Mouse (Mus musculus): ENCODE data around the gene Ptgfr.

GRCm38 (mm10) chr3:151835831-151836230, 1.6 kb downstream of the Ptgfr start:
- TF ChIP-seq POLR2A (IDR thresholded peaks at IDR 0.05; ENCODE audit: borderline replicate concordance, low read depth, low read length) (no peak), CTCF (IDR thresholded peaks at IDR 0.05; ENCODE audit: low read depth, low read length) (no peak)

Measured in bone marrow macrophage, adult 2 months (primary cell).